Mouse (Mus musculus) MEL (cell line): Measurements from ENCODE around the gene Brsk2. TPM values are rescaled to one million over a fixed set of nuclear protein-coding genes. Genes with fewer than 3 reads are reported as not detected.

Experiments used
- DNase-seq: peaks from one replicate; pipeline ENCODE4 v3.0.0; 2011; ENCODE audit warnings: low read depth, low spot score
- H3K27ac ChIP-seq: 2 replicates; pipeline ENCODE4 v1.5.1; 2012; ENCODE audit warnings: low read depth, mild to moderate bottlenecking, control low read depth, low read length, moderate library complexity; ENCODE audit not compliant: control insufficient read depth
- H3K27me3 ChIP-seq, 2 experiments: fragments of 150-350 bp in 1 of 2; sonication (generic) in 1 of 2; 2 replicates each; pipeline ENCODE4 v1.6.1; 2012; ENCODE audit warnings: low read length in 2 of 2, mild to moderate bottlenecking in 2 of 2, improper control_type of control experiment in 1 of 2, moderate library complexity in 1 of 2; ENCODE audit not compliant: insufficient read depth in 2 of 2, control insufficient read depth in 1 of 2
- H3K36me3 ChIP-seq, 2 experiments: 2 replicates each; pipeline ENCODE4 v1.6.1; 2012 to 2014; ENCODE audit warnings: low read length in 2 of 2, improper control_type of control experiment in 1 of 2, inconsistent platforms in 1 of 2, mild to moderate bottlenecking in 1 of 2; ENCODE audit not compliant: insufficient read depth in 2 of 2, control insufficient read depth in 1 of 2
- H3K4me1 ChIP-seq, 2 experiments: fragments of 150-350 bp in 1 of 2; sonication (generic) in 1 of 2; 2 replicates each; pipeline ENCODE4 v1.6.1; 2012; ENCODE audit warnings: low read length in 2 of 2, improper control_type of control experiment in 1 of 2, mild to moderate bottlenecking in 1 of 2; ENCODE audit not compliant: insufficient read depth in 2 of 2, control insufficient read depth in 1 of 2
- H3K4me3 ChIP-seq, 2 experiments: fragments of 150-350 bp in 1 of 2; sonication (generic) in 1 of 2; 2 replicates each; pipeline ENCODE4 v1.5.1; 2012; ENCODE audit warnings: low read depth in 2 of 2, low read length in 2 of 2, mild to moderate bottlenecking in 2 of 2, moderate library complexity in 2 of 2, control low read depth in 1 of 2, improper control_type of control experiment in 1 of 2; ENCODE audit not compliant: control insufficient read depth in 1 of 2, insufficient read depth in 1 of 2
- H3K79me2 ChIP-seq: 2 replicates; pipeline ENCODE4 v1.6.1; 2012; ENCODE audit warnings: mild to moderate bottlenecking, low read length, moderate library complexity; ENCODE audit not compliant: control insufficient read depth, poor library complexity, insufficient read depth
- H3K9ac ChIP-seq: 2 replicates; pipeline ENCODE4 v1.6.1; 2012; ENCODE audit warnings: low read depth, mild to moderate bottlenecking, control low read depth, low read length, moderate library complexity; ENCODE audit not compliant: control insufficient read depth, poor library complexity, severe bottlenecking
- H3K9me3 ChIP-seq: fragments of 150-350 bp; sonication (generic); replicated peaks from 2 replicates; pipeline ENCODE4 v1.6.1; 2012; ENCODE audit warnings: mild to moderate bottlenecking, low read length, improper control_type of control experiment, moderate library complexity; ENCODE audit not compliant: insufficient read depth
- BHLHE40 ChIP-seq: IDR thresholded peaks from 2 replicates; pipeline ENCODE4 v1.6.1; 2012; ENCODE audit warnings: low read depth, mild to moderate bottlenecking, inconsistent platforms, low read length, improper control_type of control experiment, borderline replicate concordance
- CHD1 ChIP-seq: IDR thresholded peaks from 2 replicates; pipeline ENCODE4 v1.6.1; 2012; ENCODE audit warnings: low read depth, mild to moderate bottlenecking, inconsistent platforms, low read length, improper control_type of control experiment
- ELF1 ChIP-seq: IDR thresholded peaks from 2 replicates; pipeline ENCODE4 v1.6.1; 2014; ENCODE audit warnings: low read depth, mild to moderate bottlenecking, inconsistent platforms, low read length, improper control_type of control experiment, moderate library complexity
- EP300 ChIP-seq, 2 experiments: IDR thresholded peaks; 2 replicates each; pipeline ENCODE4 v1.6.1; 2011; ENCODE audit warnings: improper control_type of control experiment in 2 of 2, low read length in 2 of 2, low read depth in 1 of 2, mild to moderate bottlenecking in 1 of 2
- HCFC1 ChIP-seq: IDR thresholded peaks from 2 replicates; pipeline ENCODE4 v1.6.1; 2012; ENCODE audit warnings: low read depth, mild to moderate bottlenecking, inconsistent platforms, low read length, improper control_type of control experiment, moderate library complexity
- JUND ChIP-seq: IDR thresholded peaks from 2 replicates; pipeline ENCODE4 v1.6.1; 2011; ENCODE audit warnings: low read depth, mild to moderate bottlenecking, improper control_type of control experiment, low read length
- MAX ChIP-seq: IDR thresholded peaks from 2 replicates; pipeline ENCODE4 v1.6.1; 2011; ENCODE audit warnings: low read length, improper control_type of control experiment
- MAZ ChIP-seq: IDR thresholded peaks from 2 replicates; pipeline ENCODE4 v1.6.1; 2012; ENCODE audit warnings: low read depth, mild to moderate bottlenecking, inconsistent platforms, low read length, improper control_type of control experiment
- MEF2A ChIP-seq: IDR thresholded peaks from 2 replicates; pipeline ENCODE4 v1.6.1; 2014; ENCODE audit warnings: low read depth, mild to moderate bottlenecking, inconsistent platforms, low read length, improper control_type of control experiment; ENCODE audit not compliant: poor library complexity, insufficient replicate concordance, severe bottlenecking; ENCODE audit errors: extremely low read depth
- MXI1 ChIP-seq: IDR thresholded peaks from 2 replicates; pipeline ENCODE4 v1.6.1; 2011; ENCODE audit warnings: mild to moderate bottlenecking, low read depth, low read length, improper control_type of control experiment
- MYB ChIP-seq: IDR thresholded peaks from 2 replicates; pipeline ENCODE4 v1.6.1; 2011; ENCODE audit warnings: mild to moderate bottlenecking, low read depth, low read length, improper control_type of control experiment
- MYC ChIP-seq: IDR thresholded peaks from 2 replicates; pipeline ENCODE4 v1.6.1; 2011; ENCODE audit warnings: low read depth, mild to moderate bottlenecking, low read length, improper control_type of control experiment, moderate library complexity
- NELFE ChIP-seq: IDR thresholded peaks from 2 replicates; pipeline ENCODE4 v1.6.1; 2011; ENCODE audit warnings: low read depth, low read length, improper control_type of control experiment
- NRF1 ChIP-seq: IDR thresholded peaks from 2 replicates; pipeline ENCODE4 v1.6.1; 2014; ENCODE audit warnings: low read depth, mild to moderate bottlenecking, inconsistent platforms, low read length, improper control_type of control experiment, moderate library complexity; ENCODE audit not compliant: poor library complexity, insufficient read depth, severe bottlenecking
- POLR2A ChIP-seq, 2 experiments: IDR thresholded peaks; 2 replicates each; pipeline ENCODE4 v1.6.1; 2011 to 2012; ENCODE audit warnings: low read length in 2 of 2, mild to moderate bottlenecking in 2 of 2, control low read depth in 1 of 2, improper control_type of control experiment in 1 of 2, low read depth in 1 of 2, moderate library complexity in 1 of 2; ENCODE audit not compliant: control insufficient read depth in 1 of 2, insufficient read depth in 1 of 2, poor library complexity in 1 of 2
- POLR2AphosphoS5 ChIP-seq: IDR thresholded peaks from 2 replicates; pipeline ENCODE4 v1.6.1; 2012; ENCODE audit warnings: low read depth, borderline replicate concordance, mild to moderate bottlenecking, inconsistent platforms, low read length, moderate library complexity, mixed read lengths
- RCOR1 ChIP-seq: IDR thresholded peaks from 2 replicates; pipeline ENCODE4 v1.6.1; 2012; ENCODE audit warnings: low read depth, mild to moderate bottlenecking, inconsistent platforms, low read length, improper control_type of control experiment
- SIN3A ChIP-seq: IDR thresholded peaks from 2 replicates; pipeline ENCODE4 v1.6.1; 2012; ENCODE audit warnings: low read length, improper control_type of control experiment, inconsistent platforms
- SMC3 ChIP-seq: IDR thresholded peaks from 2 replicates; pipeline ENCODE4 v1.6.1; 2011; ENCODE audit warnings: low read depth, low read length, improper control_type of control experiment
- TBP ChIP-seq: IDR thresholded peaks from 2 replicates; pipeline ENCODE4 v1.8.0; 2011; ENCODE audit warnings: low read depth, low read length, improper control_type of control experiment
- TCF12 ChIP-seq: IDR thresholded peaks from 2 replicates; pipeline ENCODE4 v1.6.1; 2014; ENCODE audit warnings: low read depth, mild to moderate bottlenecking, inconsistent platforms, low read length, improper control_type of control experiment, moderate library complexity
- ZMIZ1 ChIP-seq: IDR thresholded peaks from 2 replicates; pipeline ENCODE4 v1.6.1; 2012; ENCODE audit warnings: low read depth, mild to moderate bottlenecking, inconsistent platforms, low read length, improper control_type of control experiment, moderate library complexity
- ZNF384 ChIP-seq: IDR thresholded peaks from 2 replicates; pipeline ENCODE4 v1.6.1; 2012; ENCODE audit warnings: low read depth, mild to moderate bottlenecking, inconsistent platforms, low read length, improper control_type of control experiment
- polyA plus RNA-seq, 2 experiments: library from polyadenylated mRNA; stranded (reverse) in 1 of 2; unstranded in 1 of 2; fragments of >175 nt in 1 of 2; fragments of >200 nt in 1 of 2; gene quantifications; 2 replicates each; pipeline versions ENCODE4 v1.2.1 to v1.2.4; 2012; ENCODE audit warnings: low replicate concordance in 2 of 2, low read depth in 1 of 2; ENCODE audit not compliant: insufficient read length in 2 of 2, insufficient read depth in 1 of 2, missing spikeins in 1 of 2
- total RNA-seq: library from RNA; depleted of rRNA; stranded (reverse); fragments of 300-350 nt; gene quantifications from 2 replicates; pipeline ENCODE4 v1.2.3, GENCODE M21; 2012

Gene Brsk2
- total and polyA plus RNA-seq, 3 experiments, result 0.13 to 0.19 TPM; not detected in 1

DNA sequence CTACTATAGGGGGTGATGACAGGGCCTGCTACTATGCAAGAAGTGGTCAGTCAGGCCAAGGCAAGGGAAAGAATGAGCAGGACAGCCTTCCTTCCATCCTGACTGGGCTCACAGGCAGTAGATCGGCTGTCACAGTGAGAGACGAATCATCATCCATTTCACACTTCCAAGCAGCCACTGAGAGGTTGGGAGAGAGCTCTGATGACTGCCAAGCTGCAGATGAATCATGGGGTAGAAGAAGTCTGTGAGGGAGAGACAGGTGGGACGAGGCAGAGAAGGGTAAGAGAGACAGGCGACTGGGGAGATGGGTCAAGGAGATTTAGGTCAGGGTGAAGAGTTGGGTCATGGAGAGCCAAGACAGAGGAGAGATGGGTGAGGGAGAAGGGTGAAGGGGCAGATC is 3.4 kb downstream of the Brsk2 start:
- Histone ChIP-seq H3K27ac (no peak overlapping the region), H3K4me3 (no peak overlapping the region), H3K79me2 (no peaks in the 10 kb centered on the region), H3K9ac (no peak overlapping the region), H3K36me3 (no peaks in the 10 kb centered on the region), H3K27me3 (0 out of 4 replicates have a peak, but pooled peaks cover 0 to 1% of the 10 kb centered on the region in 2 experiments), H3K4me1 (no peaks in the 10 kb centered on the region), H3K9me3 (no peaks in the 10 kb centered on the region)
- TF ChIP-seq CHD1, result no peak
- TF ChIP-seq TCF12, result no peak
- no peak for TF ChIP-seq MYC
- TF ChIP-seq MYB, result no peak
- TF ChIP-seq ZNF384, result no peak
- TF ChIP-seq POLR2AphosphoS5, result no peak
- no peak for TF ChIP-seq ZMIZ1
- TF ChIP-seq MAZ, result no peak
- no peak for TF ChIP-seq HCFC1
- no peak for TF ChIP-seq EP300 (IDR thresholded peaks at IDR 0.05; ENCODE audit: low read depth in 1 of 2, low read length in 2 of 2)
- no peak for TF ChIP-seq ELF1
- no peak for TF ChIP-seq SIN3A
- no peak for TF ChIP-seq BHLHE40
- TF ChIP-seq JUND, result no peak
- TF ChIP-seq TBP, result no peak
- no peak for TF ChIP-seq SMC3
- no peak for TF ChIP-seq MAX
- no peak for DNase-seq

- H3K27me3 ChIP-seq, result 0 out of 4 replicates have a peak, but pooled peaks cover 0 to 1% of the 10 kb centered on the region in 2 experiments
These were observed 4.1 kb downstream of the Brsk2 start for GRCm38 (mm10) chr7:141953616-141954015.

More at GRCm38 (mm10) chr7:141953616-141954015, 4.1 kb downstream of the Brsk2 start:
- Histone ChIP-seq H3K4me1 (no peaks in the 10 kb centered on the region), H3K4me3 (no peak overlapping the region), H3K36me3 (no peaks in the 10 kb centered on the region), H3K9me3 (no peaks in the 10 kb centered on the region), H3K27ac (no peak overlapping the region), H3K9ac (no peak overlapping the region), H3K79me2 (no peaks in the 10 kb centered on the region)
- DNase-seq, result no peak
- no peak for TF ChIP-seq MEF2A
- no peak for TF ChIP-seq SMC3
- TF ChIP-seq MYC, result no peak
- TF ChIP-seq NELFE, result no peak
- no peak for TF ChIP-seq JUND
- TF ChIP-seq TBP, result no peak
- no peak for TF ChIP-seq MAZ
- TF ChIP-seq MAX, result no peak
- TF ChIP-seq EP300 (IDR thresholded peaks at IDR 0.05; ENCODE audit: low read depth in 1 of 2, low read length in 2 of 2), result no peak
- TF ChIP-seq ZMIZ1, result no peak
- TF ChIP-seq RCOR1, result no peak
- no peak for TF ChIP-seq HCFC1
- TF ChIP-seq MYB, result no peak
- no peak for TF ChIP-seq POLR2A (IDR thresholded peaks at IDR 0.05; ENCODE audit: control insufficient read depth in 1 of 2, insufficient read depth in 1 of 2, low read depth in 1 of 2, low read length in 2 of 2, poor library complexity in 1 of 2)
- TF ChIP-seq NRF1, result no peak
- TF ChIP-seq MXI1, result no peak
- no peak for TF ChIP-seq TCF12
